Mouse (Mus musculus) heart, embryonic 12.5 days (tissue): ENCODE data around the gene Lhfp. TPM values are rescaled to one million over a fixed set of nuclear protein-coding genes. Genes with fewer than 3 reads are reported as not detected.

ENCODE experiments used
- ATAC-seq: fragments of 200-750 bp; cut with Nextera tagmentation; 2 replicates; pipeline ENCODE4 v1.8.0; 2017; ENCODE audit warnings: moderate TSS enrichment, moderate library complexity; ENCODE audit not compliant: insufficient number of reproducible peaks, low FRiP score
- H3K27ac ChIP-seq: fragments of 300-500 bp; sonication (generic); 2 replicates; pipeline ENCODE4 v1.5.1; 2016; ENCODE audit warnings: mild to moderate bottlenecking, moderate library complexity; ENCODE audit not compliant: poor library complexity, severe bottlenecking
- H3K27me3 ChIP-seq: fragments of 300-500 bp; sonication (generic); replicated peaks from 2 replicates; pipeline ENCODE4 v1.6.1; 2016; ENCODE audit warnings: mild to moderate bottlenecking, moderate library complexity
- H3K36me3 ChIP-seq: fragments of 300-500 bp; sonication (generic); 2 replicates; pipeline ENCODE4 v1.6.1; 2016; ENCODE audit warnings: mild to moderate bottlenecking, moderate library complexity
- H3K4me1 ChIP-seq: fragments of 300-500 bp; sonication (generic); replicated peaks from 2 replicates; pipeline ENCODE4 v1.6.1; 2016; ENCODE audit warnings: mild to moderate bottlenecking
- H3K4me2 ChIP-seq: fragments of 300-500 bp; sonication (generic); 2 replicates; pipeline ENCODE4 v1.6.1; 2016; ENCODE audit warnings: mild to moderate bottlenecking, moderate library complexity
- H3K4me3 ChIP-seq: fragments of 300-500 bp; sonication (generic); 2 replicates; pipeline ENCODE4 v1.5.1; 2016; ENCODE audit warnings: mild to moderate bottlenecking
- H3K9ac ChIP-seq: fragments of 300-500 bp; sonication (generic); 2 replicates; pipeline ENCODE4 v1.6.1; 2016; ENCODE audit warnings: mild to moderate bottlenecking, moderate library complexity
- H3K9me3 ChIP-seq: fragments of 300-500 bp; sonication (generic); replicated peaks from 2 replicates; pipeline ENCODE4 v1.6.1; 2016; ENCODE audit warnings: mild to moderate bottlenecking, moderate library complexity
- WGBS: fragments of 180-500 bp; shearing (Covaris S2); methylation state at CpG from one replicate; pipeline ENCODE4 v1.1.7; 2016; 5-methylcytosine and 5-hydroxymethylcytosine counted together
- polyA plus RNA-seq: library from polyadenylated mRNA; unstranded; fragments of >200 nt; fragmentation: Nextera tagmentation; extraction: Ambion mirVana; gene quantifications from 2 replicates; pipeline ENCODE4 v1.2.1, GENCODE M21; 2016

Lhfp gene
- polyA plus RNA-seq, 1 experiment from 2014 or later, result 84.9 TPM

DNA sequence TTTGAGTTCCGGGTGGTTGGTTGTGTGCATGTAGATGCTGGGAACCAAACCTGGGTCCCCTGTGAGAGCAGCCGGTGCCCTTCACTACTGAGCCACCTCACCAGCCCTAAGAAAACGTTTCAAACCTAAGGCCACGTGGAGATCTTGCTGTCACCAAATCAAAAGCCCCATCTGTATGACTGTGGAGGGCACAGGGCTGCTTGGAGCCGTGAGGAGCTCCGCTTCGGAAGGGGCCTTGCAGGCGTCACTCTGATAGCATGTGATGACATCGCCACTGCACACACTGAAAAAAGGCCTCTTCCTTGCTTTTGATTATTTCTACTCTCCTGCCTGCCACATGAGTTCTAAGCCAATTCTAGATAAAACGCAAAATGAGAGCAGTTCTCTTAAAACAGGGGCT lies 159.5 kb downstream of the Lhfp start:
- WGBS, result 36% methylated on average over 10 of the region's 10 CpGs
- Histone ChIP-seq H3K4me3 (no peak overlapping the region), H3K27me3 (no peaks in the 10 kb centered on the region), H3K9me3 (no peaks in the 10 kb centered on the region), H3K27ac (peak overlapping the region; percentile 44; the same call in 1 of the 2 replicates), H3K4me1 (peaks cover 54% of the 10 kb centered on the region), H3K4me2 (no peak overlapping the region), H3K36me3 (no peaks in the 10 kb centered on the region), H3K9ac (no peak overlapping the region)
- ATAC-seq, result 0 out of 2 replicates have a peak, but pooled peaks have one; percentile 64

- Histone ChIP-seq H3K4me1 (peaks cover 60% of the 10 kb centered on the region), H3K4me2 (0 out of 2 replicates have a peak overlapping the region, but pooled peaks have one; percentile 4), H3K27ac (peak overlapping the region; percentile 73), H3K9ac (no peak overlapping the region), H3K27me3 (no peaks in the 10 kb centered on the region), H3K36me3 (no peaks in the 10 kb centered on the region), H3K9me3 (no peaks in the 10 kb centered on the region), H3K4me3 (no peak overlapping the region)
- ATAC-seq, result peak; percentile 50
- WGBS, result 45% methylated on average over 10 of the region's 10 CpGs
Observed at GRCm38 (mm10) chr3:53201670-53202069, 160.3 kb downstream of the Lhfp start.

GRCm38 (mm10) chr3:53202184-53202583 lies 160.9 kb downstream of the Lhfp start:
- no peaks in the 10 kb centered on the region for H3K9me3 ChIP-seq
- no peak overlapping the region for H3K9ac ChIP-seq
- H3K4me2 ChIP-seq, result peak overlapping the region; percentile 18; the same call in 1 of the 2 replicates
- H3K4me1 ChIP-seq, result peaks cover 65% of the 10 kb centered on the region
- WGBS, result 45% methylated on average over 6 of the region's 6 CpGs
- no peak overlapping the region for H3K4me3 ChIP-seq
- H3K27me3 ChIP-seq, result no peaks in the 10 kb centered on the region
- no peak for ATAC-seq
- no peaks in the 10 kb centered on the region for H3K36me3 ChIP-seq
- peak overlapping the region; percentile 73 for H3K27ac ChIP-seq

GRCm38 (mm10) chr3:53202698-53203097 lies 161.4 kb downstream of the Lhfp start:
- WGBS, result 59% methylated on average over 3 of the region's 3 CpGs
- Histone ChIP-seq H3K4me3 (no peak overlapping the region), H3K9ac (no peak overlapping the region), H3K36me3 (no peaks in the 10 kb centered on the region), H3K27me3 (no peaks in the 10 kb centered on the region), H3K27ac (peak overlapping the region; percentile 73), H3K4me2 (peak overlapping the region; percentile 18; the same call in 1 of the 2 replicates), H3K4me1 (peaks cover 65% of the 10 kb centered on the region), H3K9me3 (no peaks in the 10 kb centered on the region)
- ATAC-seq, result no peak

- Histone ChIP-seq H3K9me3 (no peaks in the 10 kb centered on the region), H3K4me3 (no peak overlapping the region), H3K27me3 (no peaks in the 10 kb centered on the region), H3K27ac (peak overlapping the region; percentile 53; the same call in 1 of the 2 replicates), H3K9ac (no peak overlapping the region), H3K4me2 (no peak overlapping the region), H3K4me1 (peaks cover 65% of the 10 kb centered on the region), H3K36me3 (no peaks in the 10 kb centered on the region)
- ATAC-seq, result no peak
- WGBS, result 57% methylated on average over 5 of the region's 5 CpGs
Observed at GRCm38 (mm10) chr3:53203656-53204055, 162.3 kb downstream of the Lhfp start.

GRCm38 (mm10) chr3:53204348-53204984 lies 163.1 kb downstream of the Lhfp start:
- ATAC-seq, result no peak
- Histone ChIP-seq H3K27ac (no peak overlapping the region), H3K4me2 (no peak overlapping the region), H3K4me3 (no peak overlapping the region), H3K9me3 (no peaks in the 10 kb centered on the region), H3K9ac (no peak overlapping the region), H3K36me3 (no peaks in the 10 kb centered on the region), H3K4me1 (peaks cover 67% of the 10 kb centered on the region), H3K27me3 (no peaks in the 10 kb centered on the region)
- 80% methylated on average over 7 of the region's 7 CpGs for WGBS

GRCm38 (mm10) chr3:53204985-53205365 lies 163.6 kb downstream of the Lhfp start:
- 90% methylated on average over 1 of the region's 1 CpGs for WGBS
- H3K4me1 ChIP-seq, result peaks cover 68% of the 10 kb centered on the region

DNA sequence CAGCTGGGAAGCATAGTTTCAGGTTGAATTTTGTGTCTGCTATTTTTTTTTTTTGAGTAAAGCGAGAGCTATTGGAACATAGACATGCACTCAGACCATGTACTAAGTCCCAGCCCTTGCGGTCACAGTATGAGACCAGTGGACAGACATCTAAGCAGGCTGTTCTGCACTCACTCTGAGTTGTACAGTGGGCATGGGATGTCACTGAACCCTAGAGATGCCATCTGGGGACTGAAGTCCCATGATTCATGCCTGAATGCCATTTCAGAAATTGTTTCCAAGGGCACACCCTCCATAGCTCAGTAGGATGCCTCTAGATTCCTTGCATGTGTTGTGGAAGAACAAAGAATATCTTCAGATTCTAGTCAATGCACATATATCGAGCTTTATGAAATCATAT lies 164.4 kb downstream of the Lhfp start:
- Histone ChIP-seq H3K36me3 (no peaks in the 10 kb centered on the region), H3K27me3 (no peaks in the 10 kb centered on the region), H3K9me3 (no peaks in the 10 kb centered on the region), H3K4me1 (peaks cover 65% of the 10 kb centered on the region), H3K9ac (no peak overlapping the region), H3K4me3 (no peak overlapping the region), H3K27ac (no peak overlapping the region), H3K4me2 (no peak overlapping the region)
- WGBS, result 90% methylated on average over 3 of the region's 3 CpGs
- ATAC-seq, result no peak

More at GRCm38 (mm10) chr3:53204985-53205365, 163.6 kb downstream of the Lhfp start:
- Histone ChIP-seq H3K9ac (no peak overlapping the region), H3K27ac (no peak overlapping the region), H3K9me3 (no peaks in the 10 kb centered on the region), H3K27me3 (no peaks in the 10 kb centered on the region), H3K4me3 (no peak overlapping the region), H3K4me2 (no peak overlapping the region), H3K36me3 (no peaks in the 10 kb centered on the region)
- no peak for ATAC-seq

DNA sequence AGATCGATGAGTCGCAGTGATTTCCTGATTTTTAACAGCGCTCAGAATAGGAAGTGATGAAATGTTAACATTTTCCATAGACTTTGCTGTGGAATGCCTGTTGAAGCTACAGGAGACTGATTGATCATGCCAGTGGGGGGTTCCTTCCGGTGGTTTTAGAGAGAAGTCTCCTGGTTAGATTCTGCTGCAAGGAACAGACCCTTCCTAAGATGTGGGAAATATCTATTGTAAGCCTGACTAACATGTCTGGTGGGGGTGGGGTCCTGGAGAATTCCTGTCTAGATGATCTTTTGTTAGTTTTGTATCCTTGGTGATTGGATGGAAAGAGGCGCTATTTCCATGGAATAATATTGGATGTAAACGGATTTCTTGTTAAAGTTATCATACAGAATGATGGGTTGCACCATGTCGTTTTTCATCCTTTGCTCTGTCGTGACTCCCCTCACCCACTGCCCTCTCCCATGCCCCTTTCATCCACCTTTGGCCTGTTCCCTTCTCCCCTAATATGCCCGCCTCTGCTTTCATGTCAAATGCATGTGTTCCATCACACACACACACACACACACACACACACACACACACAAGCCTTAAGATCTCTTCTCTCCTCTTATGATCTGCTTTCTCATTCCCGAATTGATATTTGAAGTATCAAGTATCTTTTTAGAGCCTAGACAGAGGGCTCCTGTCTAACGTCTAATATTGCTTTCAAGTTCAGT lies 165.3 kb downstream of the Lhfp start:
- no peaks in the 10 kb centered on the region for H3K36me3 ChIP-seq
- no peak for ATAC-seq
- no peak overlapping the region for H3K27ac ChIP-seq
- no peak overlapping the region for H3K4me3 ChIP-seq
- WGBS, result 55% methylated on average over 11 of the region's 11 CpGs
- H3K9ac ChIP-seq, result no peak overlapping the region
- no peaks in the 10 kb centered on the region for H3K9me3 ChIP-seq
- no peaks in the 10 kb centered on the region for H3K27me3 ChIP-seq
- no peak overlapping the region for H3K4me2 ChIP-seq
- H3K4me1 ChIP-seq, result peaks cover 63% of the 10 kb centered on the region

DNA sequence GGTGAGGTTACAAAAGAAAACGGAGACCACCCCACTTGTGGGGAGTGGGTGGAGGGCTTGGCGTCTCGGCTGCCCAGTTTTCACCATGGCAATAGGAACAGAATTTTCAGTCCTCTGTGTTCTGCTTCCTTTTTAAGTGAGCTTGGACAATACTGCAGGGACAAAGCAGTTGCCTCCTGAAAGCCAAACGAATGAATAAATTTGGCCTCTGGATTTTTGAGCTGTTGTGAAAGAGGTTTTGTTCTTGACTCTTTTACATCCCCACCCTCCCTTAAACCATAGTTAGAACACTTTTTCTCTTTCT lies 165.8 kb downstream of the Lhfp start:
- Histone ChIP-seq H3K27me3 (no peaks in the 10 kb centered on the region), H3K4me3 (no peak overlapping the region), H3K36me3 (no peaks in the 10 kb centered on the region), H3K27ac (no peak overlapping the region), H3K4me1 (peaks cover 59% of the 10 kb centered on the region), H3K9me3 (no peaks in the 10 kb centered on the region), H3K9ac (no peak overlapping the region), H3K4me2 (no peak overlapping the region)
- WGBS, result 67% methylated on average over 4 of the region's 4 CpGs
- no peak for ATAC-seq

GRCm38 (mm10) chr3:53210691-53211526 lies 169.6 kb downstream of the Lhfp start:
- Histone ChIP-seq H3K9me3 (no peaks in the 10 kb centered on the region), H3K4me3 (no peak overlapping the region), H3K4me1 (peaks cover 42% of the 10 kb centered on the region), H3K27me3 (no peaks in the 10 kb centered on the region), H3K27ac (no peak overlapping the region), H3K4me2 (no peak overlapping the region), H3K36me3 (no peaks in the 10 kb centered on the region), H3K9ac (no peak overlapping the region)
- no peak for ATAC-seq
- 78% methylated on average over 10 of the region's 10 CpGs for WGBS
